Mouse (Mus musculus): Measurements from ENCODE around the gene Cpa1. TPM values are rescaled to one million over a fixed set of nuclear protein-coding genes. Genes with fewer than 3 reads are reported as not detected.
A peak's percentile ranks its signal among the peaks of the same experiment; 100 is the strongest.

Gene Cpa1
- total and polyA plus RNA-seq, 2 experiments from 2014 or later: 0.51 to 0.60 TPM

- no peak for TF ChIP-seq CTCF (IDR thresholded peaks at IDR 0.05)
- H3K9ac ChIP-seq (replicated peaks; ENCODE audit: low read length, poor library complexity, severe bottlenecking): no peak overlapping the region
- ATAC-seq (ENCODE audit: low FRiP score) (no peak), DNase-seq (ENCODE audit: low spot score) (no peak)
- no peak overlapping the region for H3K27ac ChIP-seq (ENCODE audit: low read depth, low read length)
- no peaks in the 10 kb centered on the region for H3K9me3 ChIP-seq (ENCODE audit: low read length)
- no peak overlapping the region for H3K4me2 ChIP-seq (ENCODE audit: low read depth, low read length, poor library complexity, severe bottlenecking)
- WGBS: 93% methylated on average over 1 of the region's 1 CpGs
- H3K4me1 ChIP-seq (ENCODE audit: insufficient read depth, low read length): no peaks in the 10 kb centered on the region; the same call in 1 of the 2 replicates
- H3K4me3 ChIP-seq (ENCODE audit: low read depth, low read length): no peak overlapping the region
- H3K36me3 ChIP-seq (ENCODE audit: insufficient read depth, low read length): no peaks in the 10 kb centered on the region
- H3K27me3 ChIP-seq (ENCODE audit: insufficient read depth, low read length): no peaks in the 10 kb centered on the region
Observed at GRCm38 (mm10) chr6:30684570-30684969, 45.6 kb downstream of the Cpa1 start.

GRCm38 (mm10) chr6:30687198-30687597 is 48.2 kb downstream of the Cpa1 start:
- Histone ChIP-seq H3K9me3 (ENCODE audit: low read length) (no peaks in the 10 kb centered on the region), H3K4me3 (ENCODE audit: low read depth, low read length) (no peak overlapping the region), H3K27ac (ENCODE audit: low read depth, low read length) (no peak overlapping the region), H3K9ac (replicated peaks; ENCODE audit: low read length, poor library complexity, severe bottlenecking) (no peak overlapping the region), H3K27me3 (ENCODE audit: insufficient read depth, low read length) (no peaks in the 10 kb centered on the region), H3K4me2 (ENCODE audit: low read depth, low read length, poor library complexity, severe bottlenecking) (no peak overlapping the region), H3K36me3 (ENCODE audit: insufficient read depth, low read length) (no peaks in the 10 kb centered on the region), H3K4me1 (ENCODE audit: insufficient read depth, low read length) (no peaks in the 10 kb centered on the region)
- ATAC-seq (ENCODE audit: low FRiP score): no peak
- 96% methylated on average over 7 of the region's 7 CpGs for WGBS
- no peak for DNase-seq (ENCODE audit: low spot score)
- TF ChIP-seq CTCF (IDR thresholded peaks at IDR 0.05): no peak

GRCm38 (mm10) chr6:30692826-30693225 is 53.8 kb downstream of the Cpa1 start:
- peak overlapping the region; percentile 67 for H3K9ac ChIP-seq (replicated peaks; ENCODE audit: low read length, poor library complexity, severe bottlenecking)
- peak overlapping the region; percentile 56 for H3K4me3 ChIP-seq (ENCODE audit: low read depth, low read length)
- ATAC-seq (ENCODE audit: low FRiP score): no peak
- TF ChIP-seq CTCF (IDR thresholded peaks at IDR 0.05): no peak
- no peaks in the 10 kb centered on the region for H3K27me3 ChIP-seq (ENCODE audit: insufficient read depth, low read length)
- no peak for DNase-seq (ENCODE audit: low spot score)
- no peaks in the 10 kb centered on the region for H3K36me3 ChIP-seq (ENCODE audit: insufficient read depth, low read length)
- peak overlapping the region; percentile 91 for H3K27ac ChIP-seq (ENCODE audit: low read depth, low read length)
- WGBS: 78% methylated on average over 5 of the region's 5 CpGs
- no peaks in the 10 kb centered on the region for H3K4me1 ChIP-seq (ENCODE audit: insufficient read depth, low read length)
- no peaks in the 10 kb centered on the region for H3K9me3 ChIP-seq (ENCODE audit: low read length)
- H3K4me2 ChIP-seq (ENCODE audit: low read depth, low read length, poor library complexity, severe bottlenecking): peak overlapping the region; percentile 85

- no peaks in the 10 kb centered on the region for H3K27me3 ChIP-seq (ENCODE audit: insufficient read depth, low read length)
- peak within 1 kb of the TSS; percentile 91 for H3K27ac ChIP-seq (ENCODE audit: low read depth, low read length)
- no peak for TF ChIP-seq CTCF (IDR thresholded peaks at IDR 0.05)
- peak within 1 kb of the TSS; percentile 67 for H3K9ac ChIP-seq (replicated peaks; ENCODE audit: low read length, poor library complexity, severe bottlenecking)
- H3K4me2 ChIP-seq (ENCODE audit: low read depth, low read length, poor library complexity, severe bottlenecking): peak within 1 kb of the TSS; percentile 85
- H3K36me3 ChIP-seq (ENCODE audit: insufficient read depth, low read length): no peaks in the 10 kb centered on the region
- H3K9me3 ChIP-seq (ENCODE audit: low read length): no peaks in the 10 kb centered on the region
- peak within 1 kb of the TSS; percentile 56 for H3K4me3 ChIP-seq (ENCODE audit: low read depth, low read length)
- DNase-seq (ENCODE audit: low spot score) (peak; percentile 99), ATAC-seq (ENCODE audit: low FRiP score) (peak; percentile 99)
- H3K4me1 ChIP-seq (ENCODE audit: insufficient read depth, low read length): no peaks in the 10 kb centered on the region
- under 1% methylated on average over 50 of the region's 52 CpGs for WGBS
Observed at GRCm38 (mm10) chr6:30693350-30693991, 54.5 kb downstream of the Cpa1 start, which contains the start of gene Cep41. Cep41 (minus strand) TSS chr6:30693749.

- TF ChIP-seq CTCF (IDR thresholded peaks at IDR 0.05): no peak
- Histone ChIP-seq H3K4me3 (ENCODE audit: low read depth, low read length) (peak overlapping the region; percentile 56), H3K4me2 (ENCODE audit: low read depth, low read length, poor library complexity, severe bottlenecking) (peak overlapping the region; percentile 85), H3K9ac (replicated peaks; ENCODE audit: low read length, poor library complexity, severe bottlenecking) (no peak overlapping the region), H3K9me3 (ENCODE audit: low read length) (no peaks in the 10 kb centered on the region), H3K36me3 (ENCODE audit: insufficient read depth, low read length) (no peaks in the 10 kb centered on the region), H3K27ac (ENCODE audit: low read depth, low read length) (peak overlapping the region; percentile 91), H3K4me1 (ENCODE audit: insufficient read depth, low read length) (no peaks in the 10 kb centered on the region), H3K27me3 (ENCODE audit: insufficient read depth, low read length) (no peaks in the 10 kb centered on the region)
- DNase-seq (ENCODE audit: low spot score) (peak; percentile 86), ATAC-seq (ENCODE audit: low FRiP score) (peak; percentile 32; the same call in 1 of the 2 replicates)
- 12% methylated on average over 6 of the region's 6 CpGs for WGBS
Observed at GRCm38 (mm10) chr6:30694209-30694608, 55.2 kb downstream of the Cpa1 start.

Other genes starting within 250 kb of the Cpa1 start
- gene Zc3hc1, start 248.2 kb upstream of the Cpa1 start, total RNA-seq (2014; rRNA removed): 43.2 and 53.9 TPM in 2 replicates
- gene Zc3hc1, start 248.2 kb upstream of the Cpa1 start, polyA plus RNA-seq (2015; fragmentation: Nextera tagmentation; extraction: Ambion mirVana): 61.9 and 63.3 TPM in 2 replicates
- 116 and 139 TPM in 2 replicates for gene Klhdc10, start 237.3 kb upstream of the Cpa1 start, total RNA-seq (2014; rRNA removed)
- 23.8 and 28.5 TPM in 2 replicates for gene Klhdc10, start 237.3 kb upstream of the Cpa1 start, polyA plus RNA-seq (2015; fragmentation: Nextera tagmentation; extraction: Ambion mirVana)
- 37.4 and 50.3 TPM in 2 replicates for gene Tmem209, start 129.4 kb upstream of the Cpa1 start, total RNA-seq (2014; rRNA removed)
- gene Tmem209, start 129.4 kb upstream of the Cpa1 start, polyA plus RNA-seq (2015; fragmentation: Nextera tagmentation; extraction: Ambion mirVana): 22.8 and 23.1 TPM in 2 replicates
- gene Ssmem1, start 129.4 kb upstream of the Cpa1 start, total RNA-seq (2014; rRNA removed): 0.28 TPM in 1 of 2 replicates, not detected in the other
- gene Ssmem1, start 129.4 kb upstream of the Cpa1 start, polyA plus RNA-seq (2015; fragmentation: Nextera tagmentation; extraction: Ambion mirVana): 0.15 and 0.19 TPM in 2 replicates
- gene Cpa2, start 97.6 kb upstream of the Cpa1 start, total RNA-seq (2014; rRNA removed): 6.2 and 9.3 TPM in 2 replicates
- 13.0 and 15.2 TPM in 2 replicates for gene Cpa2, start 97.6 kb upstream of the Cpa1 start, polyA plus RNA-seq (2015; fragmentation: Nextera tagmentation; extraction: Ambion mirVana)
- gene Cpa4, start 70.8 kb upstream of the Cpa1 start, total RNA-seq (2014; rRNA removed): 0.42 and 0.49 TPM in 2 replicates
- 0.75 and 0.79 TPM in 2 replicates for gene Cpa4, start 70.8 kb upstream of the Cpa1 start, polyA plus RNA-seq (2015; fragmentation: Nextera tagmentation; extraction: Ambion mirVana)
- gene Cpa5, start 28.2 kb upstream of the Cpa1 start, total RNA-seq (2014; rRNA removed): not detected in 2 replicates
- 0.13 TPM in 1 of 2 replicates, not detected in the other for gene Cpa5, start 28.2 kb upstream of the Cpa1 start, polyA plus RNA-seq (2015; fragmentation: Nextera tagmentation; extraction: Ambion mirVana)
- gene Cep41, start 54.5 kb downstream of the Cpa1 start, total RNA-seq (2014; rRNA removed): 8.1 and 15.7 TPM in 2 replicates
- 8.3 and 9.5 TPM in 2 replicates for gene Cep41, start 54.5 kb downstream of the Cpa1 start, polyA plus RNA-seq (2015; fragmentation: Nextera tagmentation; extraction: Ambion mirVana)
- 323 and 367 TPM in 2 replicates for gene Mest, start 84.3 kb downstream of the Cpa1 start, total RNA-seq (2014; rRNA removed)
- 109 and 165 TPM in 2 replicates for gene Mest, start 84.3 kb downstream of the Cpa1 start, polyA plus RNA-seq (2015; fragmentation: Nextera tagmentation; extraction: Ambion mirVana)

Measured in midbrain, postnatal 0 days (tissue).